Mouse (Mus musculus) adrenal gland, adult 18-20 months (tissue): ENCODE results near the gene Limch1. TPM values are rescaled to one million over a fixed set of nuclear protein-coding genes. Genes with fewer than 3 reads are reported as not detected.

Experiments
- DNase-seq, 2 experiments: peaks; one replicate each; pipeline ENCODE4 v3.0.0; 2021 to 2022; ENCODE audit warnings: low spot score in 2 of 2
- total RNA-seq, 2 experiments: library from RNA; stranded (reverse); gene quantifications; 1 replicate in 1 of 2; 2 replicates in 1 of 2; pipeline ENCODE4 v1.2.3; 2021

Limch1 gene
- total RNA-seq, 2 experiments from 2014 or later: 53.2 to 69.4 TPM

- DNase-seq: no peak
These were observed 126.0 kb downstream of the Limch1 start for GRCm38 (mm10) chr5:66871521-66872050.

GRCm38 (mm10) chr5:66872053-66872452 is 126.4 kb downstream of the Limch1 start:
- DNase-seq: no peak

- no peak for DNase-seq
These were observed 127.1 kb downstream of the Limch1 start for GRCm38 (mm10) chr5:66872681-66873080.

- no peak for DNase-seq
These were observed 130.6 kb downstream of the Limch1 start for GRCm38 (mm10) chr5:66876018-66876805.

- DNase-seq: peak; percentile 46 to 67
These were observed 131.4 kb downstream of the Limch1 start for GRCm38 (mm10) chr5:66877066-66877465.

- DNase-seq: no peak
These were observed 136.3 kb downstream of the Limch1 start for GRCm38 (mm10) chr5:66881901-66882341.

GRCm38 (mm10) chr5:66882718-66883117 is 137.1 kb downstream of the Limch1 start:
- DNase-seq: no peak

GRCm38 (mm10) chr5:66884505-66884904 is 138.9 kb downstream of the Limch1 start:
- no peak for DNase-seq

- DNase-seq: no peak
These were observed 140.9 kb downstream of the Limch1 start for GRCm38 (mm10) chr5:66886410-66887120.

- DNase-seq: no peak
These were observed 142.4 kb downstream of the Limch1 start for GRCm38 (mm10) chr5:66888061-66888460.

- DNase-seq: peak in 1 of 2 experiments; percentile 35
These were observed 143.7 kb downstream of the Limch1 start for GRCm38 (mm10) chr5:66889337-66889736.

- DNase-seq: no peak
These were observed 150.0 kb downstream of the Limch1 start for GRCm38 (mm10) chr5:66895440-66896120.

- DNase-seq: no peak
These were observed 152.0 kb downstream of the Limch1 start for GRCm38 (mm10) chr5:66897584-66897983.

GRCm38 (mm10) chr5:66898252-66898651 is 152.6 kb downstream of the Limch1 start:
- no peak for DNase-seq

- DNase-seq: no peak
These were observed 153.3 kb downstream of the Limch1 start for GRCm38 (mm10) chr5:66898811-66899430.

- no peak for DNase-seq
These were observed 155.5 kb downstream of the Limch1 start for GRCm38 (mm10) chr5:66901116-66901515.

GRCm38 (mm10) chr5:66904835-66905234 is 159.2 kb downstream of the Limch1 start:
- DNase-seq: no peak

GRCm38 (mm10) chr5:66908883-66909282 is 163.3 kb downstream of the Limch1 start:
- DNase-seq: no peak

GRCm38 (mm10) chr5:66909962-66910361 is 164.3 kb downstream of the Limch1 start:
- no peak for DNase-seq

- no peak for DNase-seq
These were observed 165.0 kb downstream of the Limch1 start for GRCm38 (mm10) chr5:66910610-66911009.

GRCm38 (mm10) chr5:66911068-66911467 is 165.4 kb downstream of the Limch1 start:
- DNase-seq: no peak
